Mouse (Mus musculus) brain, embryonic 14.5 days (tissue): ENCODE measurements around the gene Srp9.

Experiments
- CTCF ChIP-seq: fragments of 200-500 bp; IDR thresholded peaks from 2 replicates; pipeline ENCODE4 v1.5.1; 2012; ENCODE audit warnings: inconsistent platforms, mild to moderate bottlenecking, moderate library complexity, borderline replicate concordance; ENCODE audit not compliant: insufficient read depth, insufficient read length; ENCODE audit errors: extremely low read depth
- POLR2A ChIP-seq: fragments of 200-500 bp; IDR thresholded peaks from 2 replicates; pipeline ENCODE4 v1.6.1; 2012; ENCODE audit warnings: mild to moderate bottlenecking, inconsistent platforms, borderline replicate concordance; ENCODE audit not compliant: poor library complexity, insufficient read depth, insufficient read length, severe bottlenecking; ENCODE audit errors: extremely low read depth

GRCm38 (mm10) chr1:182110185-182110584 lies 14.4 kb upstream of the Srp9 start:
- TF ChIP-seq POLR2A (no peak), CTCF (no peak)
